Mouse (Mus musculus) kidney, adult 11 months (tissue): Measurements from ENCODE around the gene Cbx8.

Experiments
- DNase-seq: peaks from one replicate; pipeline ENCODE4 v3.0.0; 2022

Gene Cbx8

GRCm38 (mm10) chr11:119033874-119034558 lies 6.8 kb downstream of the Cbx8 start:
- peak; percentile 76 for DNase-seq

- DNase-seq: no peak
Observed at GRCm38 (mm10) chr11:119026203-119026602, 14.6 kb downstream of the Cbx8 start.

GRCm38 (mm10) chr11:119024260-119024659 lies 16.5 kb downstream of the Cbx8 start:
- no peak for DNase-seq

DNA sequence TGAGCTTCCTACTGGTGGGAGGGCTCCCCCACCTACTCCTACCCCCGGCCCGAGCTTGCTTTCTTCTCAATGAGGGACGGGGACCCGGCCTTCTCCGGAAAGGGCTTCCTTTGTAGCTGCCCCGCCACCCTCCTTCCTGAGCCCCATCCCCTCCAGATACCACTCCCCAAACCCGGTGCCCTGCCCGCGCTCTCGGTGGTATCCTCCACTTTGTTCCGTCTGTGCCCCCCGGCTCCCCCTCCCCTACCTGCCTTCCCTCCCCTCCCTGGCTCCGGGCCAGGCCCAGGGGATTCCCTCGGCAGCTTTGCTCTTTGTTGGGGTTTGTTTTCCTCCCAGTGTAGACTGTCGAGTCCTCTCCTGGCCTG lies 17.2 kb downstream of the Cbx8 start:
- no peak for DNase-seq

DNA sequence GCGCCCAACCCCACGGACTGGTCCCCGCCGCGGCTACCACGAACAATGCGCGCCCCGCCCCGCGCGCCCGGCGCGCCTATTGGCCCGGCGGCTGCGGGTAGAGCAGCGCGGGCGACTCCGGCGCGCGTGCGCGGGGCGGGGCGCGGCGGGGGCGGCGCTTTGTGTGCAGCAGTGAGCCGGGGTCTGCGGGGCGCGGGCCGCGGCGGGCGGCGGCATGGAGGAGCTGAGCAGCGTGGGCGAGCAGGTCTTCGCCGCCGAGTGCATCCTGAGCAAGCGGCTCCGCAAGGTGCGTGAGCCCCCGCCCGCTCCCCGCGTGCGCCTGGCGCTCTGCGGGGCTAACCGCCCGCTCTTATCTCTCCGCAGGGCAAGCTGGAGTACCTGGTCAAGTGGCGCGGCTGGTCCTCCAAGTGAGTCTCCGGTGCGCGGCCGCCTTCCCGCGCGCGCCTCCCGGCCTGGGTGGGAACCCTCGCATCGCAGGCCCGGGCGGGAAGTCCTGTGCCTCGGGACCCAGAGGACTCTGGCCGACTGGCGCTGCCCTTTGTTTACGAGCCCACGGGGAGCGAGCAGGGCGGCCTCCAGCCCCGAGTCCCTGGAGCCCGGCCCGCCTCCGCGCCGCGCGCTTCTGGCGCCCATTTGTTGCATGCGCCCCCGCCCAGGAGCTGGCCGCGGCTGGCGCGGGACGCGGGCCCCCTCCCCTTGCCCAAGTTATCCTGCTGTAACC lies 17.7 kb downstream of the Cbx8 start, which contains the start of gene Cbx2:
Cbx2 (plus strand) TSS at position 68 of the 721 bp plus-strand sequence.
- DNase-seq: peak; percentile 83

GRCm38 (mm10) chr11:119022068-119022894 lies 18.5 kb downstream of the Cbx8 start:
- no peak for DNase-seq

- no peak for DNase-seq
Observed at GRCm38 (mm10) chr11:119021180-119021579, 19.6 kb downstream of the Cbx8 start.

DNA sequence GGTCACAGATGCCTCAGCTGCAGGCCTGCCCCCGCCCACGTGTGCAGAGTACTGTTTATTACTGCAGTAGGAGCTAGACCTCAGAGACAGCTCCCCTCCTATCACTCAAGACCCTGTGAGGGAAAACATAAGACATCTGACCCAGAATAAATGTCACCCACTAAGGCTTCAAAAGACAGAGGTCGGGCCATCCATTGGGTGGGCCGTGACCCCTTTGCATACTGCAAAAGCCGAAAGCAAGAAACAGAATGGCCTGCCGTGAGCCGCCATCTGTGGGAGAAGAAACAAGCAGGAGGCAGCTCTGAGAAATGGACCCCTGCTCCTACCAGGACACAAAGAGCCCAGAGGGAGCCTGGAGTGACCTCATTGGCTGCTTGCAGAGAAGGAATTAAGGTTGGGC lies 23.3 kb downstream of the Cbx8 start:
- no peak for DNase-seq

GRCm38 (mm10) chr11:119014455-119014854 lies 26.3 kb downstream of the Cbx8 start:
- DNase-seq: no peak

DNA sequence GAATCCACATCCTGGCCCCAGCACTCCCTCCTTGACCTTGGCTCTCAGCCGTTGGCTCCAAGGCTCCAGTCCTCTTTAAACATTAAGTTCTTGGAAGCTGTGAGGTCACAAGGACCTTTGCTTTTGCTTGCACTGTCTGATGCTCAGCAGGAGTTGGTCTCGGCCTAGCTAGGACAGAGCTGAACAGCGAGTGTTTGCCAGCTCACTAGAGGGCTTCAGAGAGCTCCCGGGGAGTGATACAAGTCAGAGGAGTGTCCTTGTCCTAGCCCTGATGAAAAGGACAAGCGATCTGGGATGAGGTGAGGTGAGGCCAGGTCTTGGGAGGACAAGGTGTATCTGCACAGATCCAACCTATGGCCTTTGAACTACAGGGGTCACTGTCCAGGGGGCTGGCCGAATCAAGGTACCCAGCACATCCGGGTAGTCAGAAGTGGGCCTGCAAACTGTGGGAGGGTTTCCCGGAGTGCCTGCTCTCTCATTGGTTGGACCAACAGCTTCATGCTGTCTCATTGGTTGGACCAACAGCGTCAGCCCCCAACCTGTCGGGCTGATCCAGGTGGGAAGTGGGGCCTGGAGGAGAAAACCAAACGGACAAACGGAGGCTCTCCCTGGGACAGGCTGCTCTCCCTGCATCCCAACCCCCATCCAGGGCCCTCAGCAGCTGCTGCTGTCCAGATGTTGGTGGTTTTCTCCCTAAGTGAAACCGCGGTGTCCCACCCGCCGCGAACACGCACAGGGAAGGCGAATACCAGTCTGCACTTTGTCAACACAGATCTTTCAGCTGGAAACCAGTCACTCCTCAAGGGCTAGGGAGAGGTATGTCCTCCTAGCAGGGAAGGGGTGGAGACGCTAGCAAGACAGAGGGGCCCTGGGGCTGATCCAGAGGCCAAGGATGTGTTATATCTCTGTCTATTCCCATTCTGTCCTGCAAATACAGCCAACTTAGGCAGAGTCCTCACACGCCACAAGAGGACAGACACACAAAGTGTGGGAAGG lies 33.0 kb downstream of the Cbx8 start:
- DNase-seq: peak; percentile 87

GRCm38 (mm10) chr11:119006462-119006861 lies 34.3 kb downstream of the Cbx8 start:
- DNase-seq: no peak

- DNase-seq: no peak
Observed at GRCm38 (mm10) chr11:119005547-119006275, 35.1 kb downstream of the Cbx8 start.

GRCm38 (mm10) chr11:119001493-119002128 lies 39.2 kb downstream of the Cbx8 start:
- DNase-seq: no peak

GRCm38 (mm10) chr11:119000877-119001276 lies 39.9 kb downstream of the Cbx8 start:
- DNase-seq: no peak

DNA sequence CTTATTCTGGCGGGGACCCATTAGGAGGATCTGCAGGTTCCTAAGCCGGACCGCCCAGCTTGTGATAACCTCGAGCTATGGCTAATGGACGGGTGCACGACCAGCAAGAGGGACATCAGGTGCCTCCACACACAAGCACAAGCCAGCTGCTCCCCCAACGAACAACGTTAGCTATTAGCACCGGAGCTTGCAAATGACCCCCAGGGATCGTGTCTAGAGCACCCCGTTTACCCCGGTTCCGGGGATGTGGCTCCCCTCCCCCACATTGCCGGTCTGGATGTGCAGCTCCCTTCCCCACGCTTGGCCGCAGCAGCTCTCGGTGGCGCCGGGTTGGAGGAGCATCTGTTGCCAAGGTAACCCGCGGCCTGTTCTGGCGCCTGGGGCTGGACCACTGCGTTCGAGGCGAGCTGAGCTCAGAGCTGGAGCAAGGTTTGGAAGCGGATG lies 41.4 kb downstream of the Cbx8 start:
- DNase-seq: no peak

DNA sequence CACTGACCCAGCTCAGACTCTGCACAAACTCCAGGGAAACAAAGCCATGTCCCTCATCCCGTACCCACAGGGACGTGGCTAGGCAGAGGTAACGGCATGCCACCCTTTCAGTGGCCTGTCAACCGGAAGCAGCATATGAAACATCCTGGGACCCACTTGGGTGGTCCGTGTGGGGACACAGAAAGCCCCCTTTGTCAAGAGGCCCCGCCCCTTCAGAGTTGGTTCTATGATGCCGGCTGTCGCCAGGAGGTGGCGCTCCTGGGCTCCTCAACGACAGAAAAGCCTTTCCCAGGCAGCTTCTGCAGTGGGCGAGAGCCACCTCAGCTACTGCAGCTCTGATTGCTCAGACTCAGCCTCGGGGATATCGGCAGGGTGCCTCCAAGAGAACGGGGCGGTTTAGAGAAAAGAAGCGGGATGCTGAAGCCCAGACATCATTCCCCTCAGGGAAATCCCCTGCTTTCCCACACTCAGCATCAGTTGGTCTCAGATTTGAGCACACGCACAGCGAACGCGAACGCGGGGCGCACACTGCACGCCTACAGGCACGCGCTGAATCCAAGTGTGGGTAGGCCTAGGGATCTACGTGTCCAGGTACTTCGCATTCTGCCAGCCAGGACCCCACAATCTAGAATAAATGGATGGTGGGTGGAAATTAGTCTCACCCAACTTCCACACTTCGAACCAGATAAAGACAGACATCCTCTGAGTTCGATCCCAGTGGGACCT lies 42.1 kb downstream of the Cbx8 start:
- peak; percentile 49 for DNase-seq

- DNase-seq: no peak
Observed at GRCm38 (mm10) chr11:118997182-118997581, 43.6 kb downstream of the Cbx8 start.

- DNase-seq: no peak
Observed at GRCm38 (mm10) chr11:118995448-118995847, 45.3 kb downstream of the Cbx8 start.

DNA sequence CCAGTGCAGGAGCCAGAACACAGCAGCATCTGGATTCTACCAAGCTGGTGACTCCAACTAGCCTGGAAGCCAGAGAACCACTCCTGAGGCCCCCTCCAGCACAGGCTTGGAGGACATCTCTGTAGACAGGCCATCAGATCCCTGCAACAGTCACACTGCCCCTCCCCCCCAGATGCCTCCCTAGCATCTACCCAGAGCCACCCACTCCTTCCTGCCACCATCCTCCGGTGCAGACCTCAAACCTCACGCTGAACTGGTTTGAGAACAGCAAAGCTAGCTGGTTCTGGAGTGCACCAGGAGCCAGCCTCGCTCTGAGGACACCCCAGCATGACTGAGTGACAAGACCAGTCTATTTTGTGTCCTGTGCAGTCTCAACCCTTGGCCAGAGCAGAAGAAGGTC lies 48.0 kb downstream of the Cbx8 start:
- no peak for DNase-seq

DNA sequence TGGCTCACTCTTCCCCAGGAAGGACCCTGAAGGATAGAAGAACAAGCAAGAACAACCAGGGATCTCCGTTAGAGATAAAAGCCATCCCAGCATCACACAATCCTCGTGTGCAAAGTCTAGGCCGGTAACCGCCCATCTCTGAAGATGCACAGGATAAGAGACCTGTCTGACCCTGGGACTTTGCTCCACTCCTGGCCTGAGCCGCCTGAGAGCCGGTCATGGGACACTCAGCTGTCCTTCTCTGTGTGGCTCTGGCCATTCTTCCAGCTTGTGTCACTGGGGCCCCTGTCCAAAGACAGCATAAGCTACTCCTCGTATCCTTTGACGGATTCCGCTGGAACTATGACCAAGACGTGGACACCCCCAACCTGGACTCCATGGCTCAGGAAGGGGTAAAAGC lies 52.8 kb downstream of the Cbx8 start, which contains the start of gene Enpp7:
Enpp7 (plus strand) TSS at position 190 of the 400 bp plus-strand sequence.
- peak; percentile 30 for DNase-seq
